Mouse (Mus musculus): ENCODE results near the gene Ankdd1b. TPM values are rescaled to one million over a fixed set of nuclear protein-coding genes. Genes with fewer than 3 reads are reported as not detected.

The Ankdd1b gene
- total RNA-seq, 2 experiments from 2014 or later = 0.17 to 0.18 TPM

DNA sequence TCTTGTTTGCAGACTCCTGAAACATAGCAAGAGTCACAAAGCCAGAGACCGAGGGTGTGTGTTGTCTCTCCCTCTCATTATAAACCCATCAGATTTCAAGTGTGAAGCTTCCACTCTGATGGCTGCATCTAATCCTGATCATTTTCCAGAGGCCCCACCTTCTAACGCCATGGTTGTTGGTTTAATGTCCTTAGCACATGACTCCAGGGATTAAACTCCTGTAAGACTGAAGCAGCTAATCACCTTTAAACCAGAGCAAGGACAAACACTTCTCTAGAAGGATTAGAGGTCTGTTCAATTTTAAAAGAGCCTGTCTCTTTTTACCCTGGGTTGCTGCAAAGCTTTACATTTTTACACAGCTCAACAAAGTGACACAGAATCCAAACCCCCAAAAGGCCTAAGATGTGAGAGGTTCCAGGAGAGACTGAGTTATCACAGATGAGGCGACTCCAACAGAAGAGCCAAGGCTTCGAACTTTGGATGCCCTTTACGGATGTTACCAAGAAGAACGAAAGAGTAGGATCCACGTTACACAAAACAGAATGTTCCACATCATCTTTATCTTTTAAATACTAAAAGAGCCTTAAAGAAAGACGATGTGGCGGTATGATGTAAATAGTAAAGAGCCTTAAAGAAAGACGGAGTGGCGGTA is 20.7 kb downstream of the Ankdd1b start:
- DNase-seq = no peak
- no peak for TF ChIP-seq CTCF (IDR thresholded peaks at IDR 0.05)
- no peak overlapping the region for H3K4me3 ChIP-seq
- intact Hi-C loops (cut with DNase I) = no loop called here
- H3K27ac ChIP-seq = no peak overlapping the region

DNA sequence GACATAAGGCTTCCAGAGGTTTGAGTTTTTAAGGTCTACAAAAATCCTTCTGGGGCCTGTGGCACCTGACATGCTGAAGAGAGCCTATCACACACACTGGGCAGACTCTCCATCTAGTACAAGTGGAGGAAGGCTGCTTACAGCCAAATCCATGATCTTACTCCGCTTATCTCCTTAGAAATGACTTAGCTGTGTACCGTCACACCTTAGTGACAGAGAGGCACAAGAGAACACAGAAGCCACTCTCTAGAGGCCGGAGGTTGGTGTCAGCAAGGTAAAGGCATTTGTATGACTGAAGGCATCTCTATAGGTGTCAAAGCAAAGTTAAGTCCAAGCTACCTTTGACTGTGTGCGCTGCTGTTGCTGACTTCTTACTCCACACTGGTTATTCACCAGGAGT is 30.6 kb downstream of the Ankdd1b start:
- no peak overlapping the region for H3K4me3 ChIP-seq
- no peak for TF ChIP-seq CTCF (IDR thresholded peaks at IDR 0.05)
- intact Hi-C loops (cut with DNase I) = no loop called here
- DNase-seq = no peak
- H3K27ac ChIP-seq = no peak overlapping the region

DNA sequence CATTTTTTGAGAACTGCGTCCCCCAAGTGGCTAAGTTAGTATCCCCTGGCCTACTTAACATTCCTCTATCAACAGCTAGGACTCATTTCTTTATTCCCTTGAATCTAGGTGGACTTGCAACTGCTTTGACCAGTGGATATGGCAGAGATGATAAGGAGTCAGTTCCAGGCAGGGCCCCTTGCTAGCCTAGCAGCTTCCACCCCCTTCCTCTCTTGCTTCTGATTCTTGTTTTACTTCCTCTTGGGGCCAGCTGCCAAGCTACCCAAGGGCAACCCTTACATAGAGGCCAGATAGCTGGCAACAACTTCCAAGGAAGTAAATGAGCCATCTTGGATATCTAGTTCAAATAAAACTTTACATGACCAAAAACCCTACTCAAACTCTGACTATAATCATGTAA is 34.1 kb downstream of the Ankdd1b start:
- no peak for TF ChIP-seq CTCF (IDR thresholded peaks at IDR 0.05)
- H3K27ac ChIP-seq = no peak overlapping the region
- no peak for DNase-seq
- intact Hi-C loops (cut with DNase I) = no loop called here
- H3K4me3 ChIP-seq = no peak overlapping the region

DNA sequence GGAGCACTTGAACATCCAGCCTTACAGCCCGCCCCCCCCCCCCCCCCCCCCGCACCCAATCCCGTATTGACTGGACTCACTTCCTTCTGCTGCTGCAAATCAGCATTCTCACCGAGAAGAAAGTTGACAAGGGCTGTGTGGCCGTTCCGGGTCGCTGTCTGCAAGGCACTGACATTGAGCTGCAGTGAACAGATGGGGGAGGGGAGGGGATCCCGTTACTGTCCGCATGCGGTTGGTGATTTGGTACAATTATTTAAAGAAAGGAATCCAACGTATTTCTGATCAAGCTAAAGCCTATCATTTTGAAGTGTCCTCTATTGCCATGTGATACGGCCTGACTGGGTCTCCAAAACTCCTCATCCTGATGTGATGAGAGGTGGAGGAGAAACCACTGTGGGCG is 35.2 kb downstream of the Ankdd1b start:
- DNase-seq = peak; percentile 42
- intact Hi-C loops (cut with DNase I) = no loop called here
- H3K4me3 ChIP-seq = no peak overlapping the region; the same call in 1 of the 2 replicates
- TF ChIP-seq CTCF (IDR thresholded peaks at IDR 0.05) = peak; percentile 3; the same call in 1 of the 2 replicates
- no peak overlapping the region for H3K27ac ChIP-seq

DNA sequence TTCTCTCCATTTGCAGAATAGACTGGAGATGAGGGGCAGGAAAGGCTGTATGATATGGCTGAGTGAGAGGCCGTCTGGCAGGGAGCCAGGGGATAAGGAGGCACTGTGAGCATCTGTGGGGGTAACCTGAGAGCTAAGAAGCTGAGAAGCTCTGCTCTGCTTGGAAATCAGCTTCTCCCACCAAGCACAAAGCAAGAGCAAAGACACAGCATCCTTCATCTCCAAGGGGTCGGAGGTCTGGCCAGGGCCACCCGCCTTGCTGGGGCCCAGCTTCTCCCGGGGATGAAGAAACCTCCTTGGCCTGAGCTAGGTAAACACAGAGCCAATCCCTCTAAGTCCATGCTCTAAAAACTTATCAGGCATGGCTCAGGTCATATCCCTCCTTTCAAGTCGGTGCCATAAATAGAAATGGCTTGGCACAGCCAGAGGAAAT is 36.1 kb downstream of the Ankdd1b start:
- H3K27ac ChIP-seq = no peak overlapping the region; the same call in 1 of the 2 replicates
- DNase-seq = no peak
- peak overlapping the region; percentile 32 for H3K4me3 ChIP-seq
- no peak for TF ChIP-seq CTCF (IDR thresholded peaks at IDR 0.05)
- intact Hi-C loops (cut with DNase I) = no loop called here

DNA sequence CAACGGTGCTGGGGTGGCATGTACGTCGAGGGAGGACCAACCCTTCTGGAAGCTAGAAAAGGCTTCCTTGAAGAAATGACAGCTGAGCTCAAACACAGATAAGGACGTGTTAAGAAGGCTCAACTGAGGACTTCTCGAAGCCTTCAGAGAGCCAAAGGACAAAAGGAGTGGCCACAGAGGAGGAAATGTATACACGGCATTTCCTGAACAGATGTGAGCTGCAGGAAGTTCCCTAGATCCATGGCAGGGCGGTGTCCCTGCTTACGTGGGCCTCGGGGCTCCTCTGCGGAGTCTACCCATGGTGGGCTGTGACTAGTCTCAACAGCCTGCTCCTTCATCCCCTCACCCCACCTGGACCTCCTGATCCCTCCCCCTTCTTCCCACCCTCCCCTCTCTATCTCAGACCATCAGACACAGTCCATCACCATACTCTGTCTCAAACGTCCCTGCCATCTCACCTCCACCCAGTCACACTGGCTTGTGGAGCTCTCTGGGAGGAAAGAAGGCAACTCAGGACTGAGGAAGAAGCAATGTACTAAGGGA is 37.3 kb downstream of the Ankdd1b start:
- intact Hi-C loops (cut with DNase I) = no loop called here
- H3K27ac ChIP-seq = no peak overlapping the region
- no peak for TF ChIP-seq CTCF (IDR thresholded peaks at IDR 0.05)
- no peak overlapping the region for H3K4me3 ChIP-seq
- no peak for DNase-seq

DNA sequence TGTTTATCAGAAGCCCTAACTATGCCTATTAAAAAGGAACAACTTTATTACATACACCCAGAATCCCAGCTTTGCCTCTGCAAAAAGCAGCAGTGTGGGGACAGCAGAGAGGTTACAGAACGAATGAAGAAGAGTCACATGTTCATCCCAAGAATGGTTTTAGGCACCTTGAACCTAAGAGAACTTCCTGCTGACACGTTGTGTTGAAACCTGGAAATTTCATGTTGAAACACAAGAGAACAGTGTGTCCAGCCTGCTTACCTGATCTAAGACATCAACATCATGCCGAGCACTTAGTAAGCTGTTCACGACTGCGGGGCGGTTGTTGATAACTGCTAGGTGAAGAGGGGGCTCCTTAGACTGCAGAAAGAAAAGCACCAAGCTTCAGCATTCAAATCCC is 38.0 kb downstream of the Ankdd1b start:
- no peak overlapping the region for H3K4me3 ChIP-seq
- intact Hi-C loops (cut with DNase I) = no loop called here
- TF ChIP-seq CTCF (IDR thresholded peaks at IDR 0.05) = no peak
- no peak overlapping the region for H3K27ac ChIP-seq
- no peak for DNase-seq

DNA sequence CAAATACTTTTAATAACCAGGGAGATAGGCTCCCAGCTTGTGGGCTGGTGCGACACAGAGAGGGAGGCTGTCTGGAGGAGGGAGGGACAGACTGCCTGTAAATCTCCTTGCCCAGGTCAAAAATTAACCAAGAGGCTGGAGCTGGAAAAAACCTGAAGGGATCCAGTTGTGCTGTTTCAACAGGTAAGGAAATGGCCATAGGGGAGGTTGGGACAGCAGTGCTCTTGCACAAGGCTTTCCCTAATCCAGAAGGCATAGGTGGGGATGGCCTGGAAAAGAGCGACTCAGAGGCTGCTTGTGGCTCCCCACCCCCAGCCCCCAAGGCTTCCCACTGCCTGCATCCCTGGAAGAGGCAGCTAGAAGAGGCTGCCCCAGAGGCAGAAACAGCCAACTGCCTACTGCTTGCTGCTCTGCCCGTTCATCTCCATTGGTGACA is 38.6 kb downstream of the Ankdd1b start:
- DNase-seq = no peak
- intact Hi-C loops (cut with DNase I) = no loop called here
- TF ChIP-seq CTCF (IDR thresholded peaks at IDR 0.05) = no peak

DNA sequence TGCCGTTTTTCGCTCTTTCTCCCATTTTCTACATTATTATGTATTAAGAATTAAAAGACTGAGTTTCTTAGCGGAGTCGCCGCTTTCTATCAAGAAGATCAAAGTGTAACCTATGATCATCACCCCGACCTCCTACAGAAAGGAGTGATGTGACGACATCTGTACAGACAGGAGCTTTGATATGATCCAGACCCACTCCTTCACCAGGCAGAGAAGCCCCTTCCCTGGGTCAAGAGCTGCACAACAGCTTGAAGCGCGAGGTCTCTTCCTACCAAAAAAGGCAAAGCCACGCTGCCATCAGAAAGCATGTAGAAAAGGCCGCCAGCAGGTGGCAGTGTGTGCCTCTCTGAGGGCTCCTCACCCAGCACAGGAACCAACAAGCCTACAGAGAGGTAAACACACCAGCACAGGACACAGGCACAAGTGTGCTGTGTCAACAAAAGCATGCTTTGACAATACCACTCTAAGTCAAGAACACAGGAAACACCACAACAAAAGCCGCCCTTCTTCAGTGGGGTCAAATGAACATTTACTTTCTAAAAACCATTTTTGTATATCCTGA is 39.3 kb downstream of the Ankdd1b start:
- peak; percentile 90 for DNase-seq
- Histone ChIP-seq H3K4me3 (no peak overlapping the region), H3K27ac (no peak overlapping the region)
- intact Hi-C loops (cut with DNase I) = loop anchor here (1.0 kb wide), 1 partner anchor 162 kb away; no protein-coding TSS in a partner anchor
- TF ChIP-seq CTCF (IDR thresholded peaks at IDR 0.05) = peak; percentile 98

More for the DNA sequence above, 38.6 kb downstream of the Ankdd1b start:
- H3K4me3 ChIP-seq = no peak overlapping the region
- no peak overlapping the region for H3K27ac ChIP-seq

DNA sequence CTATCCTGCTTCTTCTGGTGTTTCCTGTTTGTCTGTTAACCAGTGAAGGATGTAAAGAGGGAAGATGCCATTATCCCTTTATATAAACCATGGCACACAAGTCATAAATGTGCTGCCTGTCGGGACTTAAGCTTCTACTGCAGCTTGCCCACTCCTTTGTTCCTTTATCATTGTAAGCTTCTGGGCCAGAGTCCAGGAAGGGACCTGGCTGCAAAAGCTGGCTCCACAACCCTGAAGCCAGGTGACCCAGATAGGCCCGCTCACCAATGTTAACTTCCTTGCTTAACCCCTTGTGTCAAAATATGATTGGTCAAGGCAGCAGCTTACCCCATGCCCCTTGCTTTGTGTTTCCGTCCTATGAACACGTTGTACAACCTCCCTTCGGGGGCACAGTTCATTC is 42.5 kb downstream of the Ankdd1b start:
- H3K27ac ChIP-seq = no peak overlapping the region
- TF ChIP-seq CTCF (IDR thresholded peaks at IDR 0.05) = no peak
- intact Hi-C loops (cut with DNase I) = no loop called here
- no peak for DNase-seq
- H3K4me3 ChIP-seq = no peak overlapping the region

DNA sequence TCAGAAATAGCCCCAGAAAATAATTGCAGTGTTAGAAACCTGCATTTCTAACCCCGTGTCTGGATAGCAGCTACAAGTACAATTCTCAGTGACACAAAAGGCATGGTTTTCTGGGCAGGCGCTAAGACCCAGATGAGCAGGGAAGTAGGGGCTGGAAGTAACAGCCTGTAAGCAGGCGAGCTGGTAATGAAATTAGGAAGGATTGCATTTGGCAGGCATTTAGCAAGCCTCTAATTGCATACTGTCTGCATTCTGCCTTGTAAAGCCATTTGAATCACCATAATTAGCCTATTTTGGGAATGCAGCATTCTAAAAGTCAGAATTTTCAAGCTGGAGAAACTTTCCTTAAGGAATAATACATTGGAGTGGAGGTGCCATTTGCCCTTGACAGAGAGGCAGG is 45.0 kb downstream of the Ankdd1b start:
- no peak for TF ChIP-seq CTCF (IDR thresholded peaks at IDR 0.05)
- no peak for DNase-seq
- intact Hi-C loops (cut with DNase I) = no loop called here

DNA sequence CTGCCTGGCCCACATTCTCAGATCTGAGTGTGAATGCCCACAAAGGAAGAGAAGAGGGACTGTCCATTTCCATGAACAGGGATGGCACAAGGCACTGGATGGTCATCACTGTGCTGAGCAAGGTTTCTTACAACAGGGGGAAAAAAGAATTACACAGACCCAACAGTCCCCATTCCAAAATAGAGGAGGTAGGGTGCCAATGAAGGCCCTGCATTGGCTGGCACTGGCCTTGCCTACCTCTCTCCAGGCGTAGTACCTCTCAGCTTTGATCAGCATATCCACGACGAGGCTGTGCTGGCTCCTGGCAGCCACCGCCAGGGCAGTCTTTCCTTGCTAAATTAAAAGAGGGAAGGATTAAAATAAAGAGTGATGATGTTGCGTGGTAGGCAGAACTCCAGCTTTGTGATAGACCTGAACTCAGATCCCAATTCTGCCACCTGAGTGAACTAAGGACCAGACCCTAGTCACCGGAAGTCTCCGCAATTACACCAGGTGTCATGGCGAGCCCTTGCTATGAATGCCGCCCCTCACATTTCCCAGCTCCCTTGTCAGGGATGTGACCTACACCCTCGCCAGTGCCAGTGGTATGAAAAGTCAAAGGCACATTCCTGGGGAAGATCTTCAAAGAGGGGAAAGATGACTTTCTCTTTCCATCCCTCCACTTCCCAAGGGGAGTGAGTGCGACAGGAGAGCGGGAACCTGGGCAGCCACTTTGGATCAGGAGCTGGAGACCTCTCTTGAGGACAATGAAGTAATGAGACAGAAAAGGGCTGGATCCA is 46.3 kb downstream of the Ankdd1b start:
- DNase-seq = no peak
- H3K27ac ChIP-seq = no peak overlapping the region
- H3K4me3 ChIP-seq = no peak overlapping the region
- intact Hi-C loops (cut with DNase I) = no loop called here
- no peak for TF ChIP-seq CTCF (IDR thresholded peaks at IDR 0.05)

More for the DNA sequence above, 45.0 kb downstream of the Ankdd1b start:
- no peak overlapping the region for H3K4me3 ChIP-seq
- no peak overlapping the region for H3K27ac ChIP-seq

DNA sequence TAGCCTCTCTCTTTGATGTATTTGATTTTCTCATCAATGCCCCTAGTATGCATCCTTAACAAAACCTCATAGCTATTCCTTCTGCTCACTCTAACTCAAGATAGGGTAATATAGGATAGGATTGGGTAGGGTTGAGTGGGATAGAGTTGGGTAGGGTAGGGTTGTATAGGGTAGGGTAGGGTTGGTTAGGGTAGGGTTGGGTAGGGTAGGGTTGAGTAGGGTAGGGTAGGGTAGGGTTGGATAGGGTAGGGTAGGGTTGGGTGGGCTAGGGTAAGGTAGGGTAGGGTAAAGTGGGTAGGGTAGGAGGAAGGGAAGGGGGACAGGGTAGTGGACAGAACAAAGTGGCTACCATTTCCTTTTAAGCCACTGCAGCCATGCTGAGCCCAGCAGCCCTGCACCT is 49.8 kb downstream of the Ankdd1b start:
- Histone ChIP-seq H3K27ac (no peak overlapping the region), H3K4me3 (no peak overlapping the region)
- no peak for DNase-seq
- intact Hi-C loops (cut with DNase I) = no loop called here
- TF ChIP-seq CTCF (IDR thresholded peaks at IDR 0.05) = no peak
